Mouse (Mus musculus): ENCODE measurements around the gene Tmsb10.
A peak's percentile ranks its signal among the peaks of the same experiment; 100 is the strongest.

Gene Tmsb10

DNA sequence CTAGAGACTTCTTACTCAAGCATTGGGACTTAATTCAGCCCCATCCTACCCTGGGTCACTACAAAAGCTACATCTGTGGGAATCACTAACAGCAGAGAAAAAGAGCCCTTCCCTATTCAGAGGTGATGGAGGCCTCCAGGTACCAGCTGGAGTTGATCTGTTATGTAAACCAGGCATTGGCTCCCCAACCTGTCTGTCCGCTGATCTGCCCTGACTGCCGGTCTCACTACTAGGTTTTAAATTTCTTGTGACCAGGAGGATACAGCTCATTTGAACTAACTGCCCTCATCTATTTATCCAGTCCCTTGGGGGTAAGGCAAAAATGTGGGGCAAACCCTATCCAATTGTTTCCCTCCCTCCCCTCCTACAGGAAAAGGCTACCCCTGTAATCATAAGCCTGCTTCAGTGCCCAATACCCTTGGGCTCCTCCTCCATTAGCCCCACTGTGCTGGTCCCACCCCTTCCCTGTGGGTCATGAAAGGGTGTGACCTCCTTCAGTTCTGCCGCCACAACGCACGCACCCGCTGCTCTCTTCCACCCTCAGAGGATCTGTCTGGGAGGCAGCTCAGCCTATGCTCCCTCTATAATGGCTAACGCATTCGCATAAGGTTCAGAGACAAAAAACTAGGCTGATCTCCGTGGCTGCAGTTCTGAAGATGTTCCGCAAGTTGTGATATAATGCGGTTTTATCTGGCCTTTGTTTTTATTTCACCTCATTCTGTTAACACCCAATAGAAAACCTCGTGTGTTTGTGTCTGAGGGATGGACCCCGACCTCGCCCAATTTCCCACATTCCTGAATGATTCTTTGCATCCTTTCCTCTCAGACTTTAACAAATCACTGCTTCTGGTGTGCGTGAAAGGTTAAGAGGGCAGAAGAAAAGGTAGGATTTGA is 2.1 kb downstream of the Tmsb10 start:
- DNase-seq (ENCODE audit: low read depth), result peak; percentile 51

DNA sequence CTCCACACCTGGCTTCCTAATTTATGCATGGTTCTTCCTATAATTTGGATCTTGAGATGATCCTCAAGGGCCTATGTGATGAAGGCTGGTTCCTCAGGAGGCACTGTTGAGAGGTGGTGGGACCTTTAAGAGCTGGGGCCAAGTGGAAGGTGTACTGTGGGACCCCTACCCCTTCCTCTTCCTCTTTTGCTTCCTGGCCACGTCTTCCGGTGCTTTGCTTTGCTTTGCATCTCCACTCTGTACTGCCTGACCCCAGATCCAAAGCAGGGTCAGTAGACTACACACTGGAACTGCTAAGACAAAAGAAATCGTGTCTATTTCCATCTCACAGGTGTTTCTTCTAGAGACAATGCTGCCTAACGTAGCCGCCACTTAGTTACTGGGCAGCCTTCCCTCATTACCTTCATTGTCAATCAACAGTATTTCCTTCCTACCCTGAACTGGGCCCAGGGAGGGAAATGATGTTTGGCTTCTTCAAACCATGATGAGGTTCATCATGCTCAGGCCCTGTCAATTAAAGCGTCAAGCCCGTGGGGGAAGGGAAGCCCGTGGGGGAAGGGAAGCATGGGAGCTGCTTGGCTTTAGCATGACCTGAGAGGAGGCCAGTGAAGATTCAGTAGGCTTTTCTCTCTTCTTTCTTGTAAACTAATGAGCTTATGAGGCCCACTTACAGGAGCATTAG is 2.9 kb downstream of the Tmsb10 start:
- no peak for DNase-seq (ENCODE audit: low read depth)

DNA sequence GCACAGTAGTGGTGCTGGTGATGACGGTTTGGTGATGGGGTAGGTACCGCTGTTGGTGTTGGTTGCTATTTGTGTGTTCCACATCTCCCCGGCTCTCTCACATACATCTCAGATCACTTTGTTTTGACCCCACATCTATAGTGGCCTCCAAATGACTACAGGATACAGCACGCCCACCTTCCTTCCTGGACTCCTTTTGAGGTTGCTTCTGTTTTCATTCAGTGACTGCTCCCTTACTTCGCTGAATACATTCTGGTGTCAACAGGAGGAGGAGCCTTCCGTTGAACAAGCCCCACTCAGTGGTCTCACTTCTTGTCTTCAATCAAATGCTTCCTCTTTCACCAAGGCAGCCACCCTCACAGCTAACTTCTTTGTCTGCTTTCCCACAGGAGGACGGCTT is 3.8 kb downstream of the Tmsb10 start:
- DNase-seq (ENCODE audit: low read depth), result no peak

DNA sequence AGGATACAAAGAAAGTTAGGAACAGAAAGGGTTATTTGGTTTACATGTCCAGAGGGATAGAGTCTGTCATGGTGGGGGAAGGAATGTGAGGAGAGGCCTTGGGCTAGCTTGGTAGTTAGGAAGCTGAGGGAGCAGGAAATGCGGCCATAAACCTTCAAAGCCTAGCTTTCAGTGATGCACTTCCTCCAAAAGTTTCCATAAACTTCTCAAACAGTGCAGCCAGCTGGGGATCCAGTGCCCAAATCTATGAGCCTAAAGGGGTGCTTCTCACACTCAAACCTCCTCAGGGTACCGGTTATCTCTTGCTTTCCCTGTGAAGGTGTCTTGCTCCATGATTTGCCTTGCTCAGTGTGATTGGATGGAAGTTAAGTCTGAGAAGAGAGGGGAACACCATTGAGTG is 5.6 kb downstream of the Tmsb10 start:
- DNase-seq (ENCODE audit: low read depth), result no peak

DNA sequence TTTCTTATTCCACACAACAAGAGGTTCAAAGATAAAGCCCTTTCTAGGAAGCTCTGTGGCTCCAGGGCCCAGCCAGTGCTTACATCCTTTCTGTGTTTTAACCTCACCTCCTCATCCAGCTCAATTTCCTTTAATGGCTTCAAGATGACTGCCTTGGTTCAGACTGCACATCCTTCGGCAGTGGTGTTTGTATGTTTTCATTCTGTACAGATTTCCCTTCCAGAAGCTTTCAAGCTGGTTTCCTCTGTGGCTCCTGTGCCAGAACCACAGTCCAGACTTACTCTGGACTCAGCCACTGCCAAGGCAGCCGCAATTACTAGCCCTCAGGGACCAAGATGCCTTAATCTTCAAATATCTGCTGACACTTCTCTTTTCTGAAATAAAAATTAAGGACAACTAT is 6.3 kb downstream of the Tmsb10 start:
- peak; percentile 23 for DNase-seq (ENCODE audit: low read depth)

DNA sequence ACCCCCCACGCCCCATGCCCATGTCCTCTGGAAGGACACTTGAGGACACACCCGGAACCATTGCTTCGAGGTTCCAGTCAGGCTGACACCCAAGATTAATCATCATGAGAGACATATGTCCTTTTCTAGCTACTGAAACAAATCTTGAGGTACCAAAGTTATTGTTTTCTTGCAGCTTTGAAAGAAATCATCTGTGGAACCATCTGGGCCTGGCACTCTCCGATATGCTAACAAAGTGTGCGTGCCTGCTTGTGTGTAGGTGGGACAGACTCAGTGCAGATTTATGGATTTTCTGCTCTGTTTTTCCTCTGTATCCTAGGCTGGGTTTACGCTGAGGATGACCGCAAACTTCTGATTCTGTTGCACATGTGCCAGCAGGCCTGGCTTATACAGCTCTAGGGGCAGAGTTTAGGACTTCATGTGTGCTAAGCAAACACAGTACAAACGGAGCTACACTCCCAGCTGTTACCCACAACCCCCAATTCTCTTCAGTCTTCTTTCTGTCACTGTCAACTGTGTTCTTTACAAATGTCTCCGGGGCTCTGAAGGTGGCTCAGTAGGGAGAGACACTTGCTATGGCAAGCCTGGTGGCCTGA is 9.3 kb downstream of the Tmsb10 start:
- no peak for DNase-seq (ENCODE audit: low read depth)

DNA sequence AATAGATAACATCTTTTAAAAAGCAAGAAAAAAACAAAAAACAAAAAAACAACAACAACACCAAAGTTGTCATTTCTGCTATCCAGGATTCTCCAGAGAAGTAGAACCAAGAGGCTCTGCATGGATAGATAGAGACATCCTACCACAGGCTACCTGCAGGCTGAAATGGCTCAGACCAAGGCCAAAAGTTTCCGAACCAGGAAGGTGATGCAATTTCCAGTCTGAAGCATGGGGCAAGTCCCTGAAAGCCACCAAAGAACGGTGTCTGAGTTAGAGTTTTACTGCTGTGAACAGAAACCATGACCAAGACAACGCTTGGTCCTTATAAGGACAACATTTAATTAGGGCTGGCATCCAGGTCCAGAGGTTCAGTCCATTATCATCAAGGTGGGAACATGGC is 10.2 kb downstream of the Tmsb10 start:
- no peak for DNase-seq (ENCODE audit: low read depth)

DNA sequence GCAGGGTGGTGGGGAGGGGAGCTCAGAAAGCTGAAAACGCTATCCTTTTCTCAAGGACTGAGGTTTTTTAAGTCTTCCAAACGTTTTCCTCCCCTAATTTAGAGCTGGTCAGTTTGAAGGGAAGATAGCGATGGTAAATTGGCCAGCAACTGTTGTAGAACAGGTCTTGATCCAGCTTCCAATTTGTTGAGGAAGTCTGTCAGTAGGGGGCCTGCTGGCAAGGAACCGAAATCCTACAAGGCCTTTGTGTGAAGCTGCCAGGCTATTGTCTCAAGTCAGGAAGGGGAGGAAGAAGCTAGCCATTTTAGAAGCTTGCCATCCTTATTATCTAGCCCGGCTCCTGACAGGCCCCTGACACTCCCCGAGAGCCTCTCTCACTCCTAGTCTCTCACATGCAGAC is 10.6 kb downstream of the Tmsb10 start:
- no peak for DNase-seq (ENCODE audit: low read depth)

DNA sequence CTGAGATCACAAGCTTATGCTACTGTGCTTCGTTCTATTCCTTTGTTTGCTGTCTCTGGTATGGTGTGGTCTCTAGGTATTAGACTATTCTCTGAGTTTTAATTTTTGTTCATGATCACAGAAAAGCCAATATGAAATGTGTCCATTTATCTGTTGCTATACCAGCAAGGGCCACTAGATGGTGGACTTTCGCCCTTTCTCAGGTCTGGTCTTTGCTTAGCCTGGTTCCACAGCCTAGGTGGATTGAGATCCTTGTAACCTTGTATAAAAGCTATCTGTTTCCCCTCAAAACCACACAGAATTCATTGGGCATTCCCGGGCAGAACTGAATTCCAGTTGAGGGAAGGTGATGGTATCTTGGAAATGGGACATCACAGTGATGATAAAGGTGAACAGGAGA is 18.1 kb downstream of the Tmsb10 start:
- DNase-seq (ENCODE audit: low read depth), result peak; percentile 89

DNA sequence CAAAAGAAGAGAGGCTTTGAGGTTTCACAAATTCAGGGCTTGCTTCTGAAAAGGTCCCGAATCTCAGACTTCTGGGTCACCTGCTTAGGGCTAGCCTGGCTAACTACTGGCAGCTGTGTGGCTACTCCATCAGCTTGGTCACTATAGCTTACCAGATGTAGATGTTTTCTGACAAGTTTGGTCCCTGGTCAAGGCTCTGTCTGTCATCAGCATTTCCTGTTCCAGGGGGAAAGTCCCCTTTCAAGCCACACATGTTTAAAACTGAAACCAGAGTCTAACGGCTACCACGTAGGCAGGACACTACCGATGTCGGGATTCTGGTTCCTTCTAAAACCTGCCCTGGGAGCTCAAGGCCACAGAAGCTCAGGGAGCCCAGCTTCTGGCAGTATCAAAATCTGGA is 20.7 kb downstream of the Tmsb10 start:
- DNase-seq (ENCODE audit: low read depth), result no peak

DNA sequence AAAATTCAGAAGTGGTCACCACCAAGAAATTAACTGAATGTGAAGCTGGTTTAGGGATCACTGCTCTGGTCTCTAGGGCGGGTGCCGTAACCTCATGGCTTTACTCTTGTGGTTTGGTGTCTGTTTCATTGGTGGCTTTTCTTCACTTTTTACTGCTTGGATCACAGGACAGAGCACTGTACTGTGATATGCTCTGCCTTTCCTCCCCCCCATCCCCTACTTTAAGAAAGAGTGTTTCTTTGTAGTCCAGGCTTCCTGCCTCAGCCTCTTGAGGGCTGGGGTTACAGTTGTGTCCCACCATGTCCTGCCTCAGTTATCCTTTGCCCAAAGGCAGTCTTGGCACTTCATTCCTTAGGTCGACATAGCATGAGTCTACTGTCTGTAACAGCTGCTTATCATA is 21.1 kb downstream of the Tmsb10 start:
- no peak for DNase-seq (ENCODE audit: low read depth)

DNA sequence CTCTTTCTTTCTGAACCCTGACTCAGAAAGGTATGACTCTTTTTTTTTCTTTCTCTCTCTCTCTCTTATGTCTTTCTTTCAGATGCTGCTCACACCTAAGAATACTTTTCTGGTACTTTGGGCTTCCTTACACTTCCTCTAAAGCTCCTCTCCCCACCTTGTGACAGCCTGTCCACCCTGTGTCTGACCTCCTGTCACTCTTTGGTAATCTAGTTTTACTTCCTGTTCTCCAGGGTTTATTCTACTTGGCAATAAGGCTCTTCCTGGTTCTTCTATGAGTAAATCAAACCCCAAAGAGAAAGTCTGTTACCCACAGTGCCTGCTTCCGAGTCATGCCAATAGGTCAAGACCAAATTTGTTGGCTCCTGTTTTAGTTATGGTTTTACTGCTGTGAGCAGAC is 25.6 kb downstream of the Tmsb10 start:
- DNase-seq (ENCODE audit: low read depth), result no peak

DNA sequence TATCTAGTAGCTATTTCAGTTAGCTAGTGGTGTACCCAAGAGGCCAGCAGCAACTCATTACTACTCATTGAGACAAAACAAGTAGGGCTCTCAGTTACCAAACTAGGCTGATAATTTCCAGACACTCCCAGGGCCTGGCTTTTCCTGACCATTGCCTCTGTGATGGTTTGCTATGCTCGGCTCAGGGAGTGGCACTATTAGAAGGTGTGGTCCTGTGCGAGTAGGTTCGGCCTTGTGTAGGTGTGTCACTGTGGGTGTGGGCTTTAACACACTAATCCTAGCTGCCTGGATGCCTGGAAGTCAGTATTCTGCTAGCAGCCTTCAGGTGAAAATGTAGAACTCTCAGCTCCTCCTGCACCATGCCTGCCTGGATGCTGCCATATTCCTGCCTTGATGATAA is 27.0 kb downstream of the Tmsb10 start:
- no peak for DNase-seq (ENCODE audit: low read depth)

DNA sequence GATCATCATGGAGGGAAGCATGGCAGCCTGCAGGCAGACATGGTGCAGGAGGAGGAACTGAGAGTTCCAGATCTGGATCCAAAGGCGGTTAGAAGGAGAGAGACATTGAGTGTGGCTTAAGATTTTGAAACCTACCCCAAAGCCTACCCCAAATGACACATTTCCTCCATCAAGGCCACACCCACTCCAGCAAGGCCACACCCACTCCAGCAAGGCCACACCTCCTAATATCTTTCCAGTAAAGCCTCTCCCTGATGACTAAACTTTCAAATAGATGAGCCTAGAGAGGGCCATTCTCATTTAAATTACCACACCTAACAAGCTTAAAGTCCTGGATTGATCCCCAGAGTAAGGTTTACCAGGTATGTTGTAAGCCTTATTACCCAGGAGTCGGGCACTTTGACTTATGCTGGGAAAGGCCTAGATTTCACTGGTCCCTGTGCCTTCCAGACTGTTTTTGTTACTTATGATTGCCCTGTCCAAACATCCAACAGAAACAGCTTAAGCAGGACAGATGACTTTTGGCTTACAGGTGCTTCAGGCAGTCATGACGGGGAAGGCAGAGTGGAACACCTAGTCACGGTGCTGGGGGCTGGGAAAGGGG is 28.7 kb downstream of the Tmsb10 start:
- no peak for DNase-seq (ENCODE audit: low read depth)

DNA sequence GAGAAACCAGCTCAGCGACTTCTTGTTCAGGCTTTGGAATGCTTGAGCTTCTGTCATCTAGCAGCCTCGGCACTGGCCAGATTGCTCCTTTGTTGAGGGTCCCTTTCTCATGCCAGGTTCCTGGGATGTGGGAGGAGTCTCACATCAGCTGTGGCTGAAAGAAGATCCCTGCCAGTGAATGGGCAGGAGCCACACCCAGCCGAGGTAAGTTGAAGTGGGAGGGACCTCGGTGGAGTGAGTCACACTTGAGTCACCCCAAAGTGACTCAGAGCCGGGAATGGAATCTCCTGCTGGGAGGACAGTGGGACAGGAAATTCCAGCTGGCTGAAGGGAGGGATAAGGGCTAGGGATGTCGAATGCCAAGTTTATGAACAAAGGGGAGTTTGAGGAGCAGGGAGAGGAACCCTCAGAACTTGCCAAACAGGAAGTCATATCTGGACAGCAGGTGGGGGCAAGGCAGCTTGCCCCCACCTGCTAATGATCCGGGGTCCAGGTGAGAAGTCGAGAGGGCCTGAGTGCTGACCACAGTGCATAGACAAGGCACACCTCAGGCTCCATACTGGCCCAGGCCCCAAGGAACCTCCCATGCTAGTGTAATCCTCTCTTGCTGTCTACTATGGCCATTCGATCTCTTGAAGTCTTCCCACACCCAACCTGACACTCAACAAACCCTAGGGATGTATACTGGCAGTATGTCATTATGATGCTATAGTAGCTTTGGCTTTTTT is 31.6 kb downstream of the Tmsb10 start:
- peak; percentile 90 for DNase-seq (ENCODE audit: low read depth)

DNA sequence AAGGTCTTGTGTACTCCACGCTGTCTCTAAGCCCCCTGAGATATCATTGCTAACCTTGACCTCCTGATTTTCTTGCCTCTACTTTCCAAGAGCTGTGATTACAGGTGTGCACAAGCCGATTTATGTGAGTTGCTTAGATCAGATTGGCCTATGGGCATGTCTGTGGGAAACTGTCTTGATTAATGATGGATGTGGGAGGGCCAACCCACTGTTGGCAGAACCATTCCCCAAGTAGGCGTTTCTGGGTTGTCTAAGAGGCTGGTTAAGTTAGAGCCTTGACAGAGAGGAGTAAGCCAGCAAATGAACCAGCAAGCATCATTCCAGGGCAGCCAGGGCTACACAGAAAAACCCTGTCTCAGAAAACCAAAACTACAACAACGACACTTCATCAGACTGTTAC is 32.5 kb downstream of the Tmsb10 start:
- DNase-seq (ENCODE audit: low read depth), result no peak

DNA sequence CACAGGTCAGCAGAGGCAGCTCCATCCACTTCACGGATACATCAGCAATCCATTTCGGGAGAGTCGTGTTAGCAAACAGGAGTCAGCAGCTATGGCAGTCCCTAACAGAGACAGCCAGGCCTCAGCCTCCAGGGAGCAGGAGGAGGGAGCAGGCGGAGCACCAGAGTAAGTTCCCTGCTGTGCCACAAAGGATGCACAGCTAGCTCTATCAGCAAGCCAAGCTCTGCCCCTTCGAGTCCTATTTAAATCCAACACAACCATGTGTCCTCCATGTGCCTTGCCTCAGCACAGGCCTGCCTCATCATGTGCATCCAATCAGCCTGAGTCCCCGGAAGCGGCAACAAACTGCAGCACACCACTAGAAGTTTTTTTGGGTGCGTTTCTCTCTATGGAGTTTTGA is 35.2 kb downstream of the Tmsb10 start:
- no peak for DNase-seq (ENCODE audit: low read depth)

DNA sequence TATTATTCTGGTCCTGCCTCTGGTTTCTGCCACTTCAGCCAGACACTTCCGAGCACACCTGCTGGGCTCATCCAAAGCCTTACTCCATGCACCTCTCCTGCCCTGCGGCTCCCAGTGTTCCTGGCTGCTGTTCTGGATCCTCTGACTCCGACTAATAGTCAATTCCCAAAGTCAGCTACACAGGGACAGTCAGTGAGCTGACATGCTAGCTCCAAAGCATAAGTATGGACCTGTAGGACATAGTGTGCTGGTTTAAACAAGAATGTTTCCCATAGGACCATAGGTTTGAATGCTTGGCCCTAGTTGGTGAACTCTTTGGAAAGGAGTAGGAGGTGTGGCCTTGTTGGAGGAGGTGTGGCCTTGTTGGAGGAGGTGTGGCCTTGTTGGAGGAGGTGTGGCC is 37.5 kb downstream of the Tmsb10 start:
- no peak for DNase-seq (ENCODE audit: low read depth)

DNA sequence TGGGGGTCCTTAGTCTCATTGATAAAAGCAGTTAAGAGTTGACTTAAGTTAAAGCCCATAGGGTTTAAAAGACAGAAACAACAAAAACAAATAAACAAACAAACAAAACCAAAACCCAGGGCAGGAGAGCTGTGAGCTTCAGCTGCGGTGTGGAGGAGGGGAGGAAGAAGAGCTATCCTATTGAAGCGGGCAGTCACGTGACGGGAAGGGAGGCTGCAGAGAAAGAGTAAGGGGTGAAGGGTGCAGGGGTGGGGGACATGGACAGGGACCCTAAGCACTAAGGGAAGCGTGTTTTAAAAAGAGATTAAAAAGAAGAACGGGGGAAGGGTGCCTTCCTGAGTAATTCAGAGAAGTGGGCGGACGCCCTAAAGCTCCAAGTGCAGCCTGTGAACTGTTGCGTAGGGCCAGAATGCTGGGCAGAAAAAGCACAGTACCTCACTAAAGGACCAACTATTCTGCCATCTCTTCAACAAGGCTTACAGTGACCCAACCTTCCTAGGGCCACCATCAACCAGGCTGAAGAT is 40.0 kb downstream of the Tmsb10 start:
- no peak for DNase-seq (ENCODE audit: low read depth)

DNA sequence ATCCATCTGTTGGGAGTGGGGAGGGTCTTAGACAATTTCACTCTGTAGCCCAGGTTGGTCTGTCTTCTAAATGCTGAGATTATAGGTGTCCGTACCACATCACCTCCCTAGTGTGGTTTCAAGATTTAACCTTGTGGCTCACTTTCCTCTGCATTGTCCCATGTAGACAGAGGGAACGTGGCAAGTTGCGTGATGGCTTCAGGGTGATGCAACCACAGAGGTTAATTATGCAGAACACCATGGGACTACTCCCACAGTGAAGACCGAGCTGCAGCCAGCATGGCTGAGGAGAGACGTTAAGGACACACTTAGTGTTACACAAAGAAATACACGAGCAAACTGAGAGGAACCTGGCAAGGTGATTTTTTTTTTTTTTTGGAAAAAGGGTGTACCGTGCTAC is 42.2 kb downstream of the Tmsb10 start:
- DNase-seq (ENCODE audit: low read depth), result no peak

DNA sequence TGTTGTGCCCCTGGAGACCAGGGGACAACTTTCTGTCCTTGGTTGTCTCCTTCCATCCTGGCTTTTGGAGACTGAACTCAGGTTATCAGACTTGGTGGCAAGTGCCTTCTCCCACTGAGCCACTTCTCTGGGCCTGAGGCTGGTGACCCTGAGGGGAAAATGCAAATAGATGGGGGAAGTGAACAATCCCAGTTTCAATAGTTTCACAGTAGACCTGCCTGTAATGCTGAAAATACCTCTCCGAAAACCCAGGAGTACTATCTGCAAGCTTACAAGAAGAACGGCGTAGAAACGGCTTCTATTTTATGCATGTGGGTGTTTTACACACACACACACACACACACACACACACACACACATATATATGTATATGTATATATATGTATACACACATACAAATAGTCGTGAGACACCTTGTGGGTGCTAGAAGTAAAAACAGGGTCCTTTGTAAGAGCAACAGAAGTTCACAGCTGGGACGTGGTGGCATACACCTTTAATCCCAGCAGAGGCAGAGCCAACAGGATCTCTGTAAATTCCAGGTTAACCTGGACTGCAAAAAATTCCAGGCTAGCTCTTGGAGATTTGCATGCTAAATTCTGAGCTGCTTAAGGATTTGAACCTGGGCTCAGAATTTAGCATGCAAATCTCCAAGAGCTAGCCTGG is 44.3 kb downstream of the Tmsb10 start:
- DNase-seq (ENCODE audit: low read depth), result no peak

Data from NIH3T3 (cell line).